Mouse (Mus musculus) c-Kit-positive CD71-negative TER-119-negative erythroid progenitor cells, embryonic 14.5 days (primary cell): ENCODE data around the gene Atp8b2.

ENCODE experiments used
- DNase-seq: peaks from one replicate; pipeline ENCODE4 v3.0.0-alpha.2; 2013; ENCODE audit warnings: low read depth

Atp8b2 gene

GRCm38 (mm10) chr3:89963221-89963763 is at the start of gene Atp8b2:
Atp8b2 (minus strand) TSS chr3:89963508.
- no peak for DNase-seq

GRCm38 (mm10) chr3:90010291-90010690 is 47.0 kb upstream of the Atp8b2 start:
- no peak for DNase-seq

GRCm38 (mm10) chr3:90004091-90004796 is 40.9 kb upstream of the Atp8b2 start:
- no peak for DNase-seq

- DNase-seq = no peak
Observed at GRCm38 (mm10) chr3:89999830-90000229, 36.5 kb upstream of the Atp8b2 start.

GRCm38 (mm10) chr3:89999090-89999489 is 35.8 kb upstream of the Atp8b2 start:
- DNase-seq = no peak

GRCm38 (mm10) chr3:89998612-89999054 is 35.3 kb upstream of the Atp8b2 start, which contains the start of gene Hax1:
Hax1 (minus strand) TSS chr3:89998780.
- DNase-seq = peak; percentile 88

- DNase-seq = no peak
Observed at GRCm38 (mm10) chr3:89997791-89998495, 34.6 kb upstream of the Atp8b2 start.

- DNase-seq = no peak
Observed at GRCm38 (mm10) chr3:89994807-89995515, 31.7 kb upstream of the Atp8b2 start.

- no peak for DNase-seq
Observed at GRCm38 (mm10) chr3:89987822-89988221, 24.5 kb upstream of the Atp8b2 start.

- no peak for DNase-seq
Observed at GRCm38 (mm10) chr3:89987211-89987610, 23.9 kb upstream of the Atp8b2 start.

- no peak for DNase-seq
Observed at GRCm38 (mm10) chr3:89982426-89982825, 19.1 kb upstream of the Atp8b2 start.

GRCm38 (mm10) chr3:89976859-89977258 is 13.6 kb upstream of the Atp8b2 start:
- DNase-seq = no peak

- DNase-seq = no peak
Observed at GRCm38 (mm10) chr3:89968509-89968908, 5.2 kb upstream of the Atp8b2 start.

GRCm38 (mm10) chr3:89966946-89967345 is 3.6 kb upstream of the Atp8b2 start:
- DNase-seq = no peak

GRCm38 (mm10) chr3:89965972-89966371 is 2.7 kb upstream of the Atp8b2 start:
- no peak for DNase-seq

GRCm38 (mm10) chr3:89965557-89965956 is 2.2 kb upstream of the Atp8b2 start:
- no peak for DNase-seq

- DNase-seq = peak; percentile 73
Observed at GRCm38 (mm10) chr3:89963926-89964739, 825 bp upstream of the Atp8b2 start.

GRCm38 (mm10) chr3:89962751-89963220 is 522 bp downstream of the Atp8b2 start:
- no peak for DNase-seq

- DNase-seq = no peak
Observed at GRCm38 (mm10) chr3:89962059-89962750, 1.1 kb downstream of the Atp8b2 start.

GRCm38 (mm10) chr3:89961436-89961835 is 1.9 kb downstream of the Atp8b2 start:
- no peak for DNase-seq

- peak; percentile 74 for DNase-seq
Observed at GRCm38 (mm10) chr3:89960469-89960868, 2.8 kb downstream of the Atp8b2 start.
